Mouse (Mus musculus) thymus, adult 2 months (tissue): Measurements from ENCODE around the gene Nol12. TPM values are rescaled to one million over a fixed set of nuclear protein-coding genes. Genes with fewer than 3 reads are reported as not detected.

ENCODE experiments used
- DNase-seq: peaks from one replicate; pipeline ENCODE4 v3.0.0; 2021
- H3K27ac ChIP-seq: fragments of 200-500 bp; 2 replicates; pipeline ENCODE4 v1.5.1; 2012; ENCODE audit warnings: low read length, control low read depth; ENCODE audit not compliant: control insufficient read depth, insufficient read depth
- H3K27me3 ChIP-seq: fragments of 200-500 bp; 2 replicates; pipeline ENCODE4 v1.6.1; 2012; ENCODE audit warnings: mild to moderate bottlenecking, low read length, moderate library complexity, mixed read lengths; ENCODE audit not compliant: control insufficient read depth, insufficient read depth
- H3K36me3 ChIP-seq: fragments of 200-500 bp; 2 replicates; pipeline ENCODE4 v1.6.1; 2012; ENCODE audit warnings: mild to moderate bottlenecking, low read length, moderate library complexity; ENCODE audit not compliant: control insufficient read depth, insufficient read depth
- H3K4me1 ChIP-seq: fragments of 200-500 bp; replicated peaks from 2 replicates; pipeline ENCODE4 v1.6.1; 2012; ENCODE audit warnings: low read length; ENCODE audit not compliant: control insufficient read depth, insufficient read depth
- H3K4me3 ChIP-seq: fragments of 200-500 bp; 2 replicates; pipeline ENCODE4 v1.5.1; 2012; ENCODE audit warnings: mild to moderate bottlenecking, low read length, control low read depth, moderate library complexity; ENCODE audit not compliant: control insufficient read depth, insufficient read depth
- CTCF ChIP-seq: fragments of 200-500 bp; IDR thresholded peaks from 2 replicates; pipeline ENCODE4 v1.5.1; 2012; ENCODE audit warnings: mild to moderate bottlenecking, control low read depth, low read length, moderate library complexity, borderline replicate concordance; ENCODE audit not compliant: control insufficient read depth, poor library complexity, insufficient read depth; ENCODE audit errors: extremely low read depth
- POLR2A ChIP-seq: fragments of 200-500 bp; IDR thresholded peaks from 2 replicates; pipeline ENCODE4 v1.6.1; 2012; ENCODE audit warnings: mild to moderate bottlenecking, low read length, control low read depth, moderate library complexity; ENCODE audit not compliant: control insufficient read depth, poor library complexity, insufficient read depth; ENCODE audit errors: extremely low read depth
- WGBS: fragments of 180-500 bp; shearing (Covaris S2); methylation state at CpG from one replicate; pipeline ENCODE4 v1.1.7; 2018; 5-methylcytosine and 5-hydroxymethylcytosine counted together
- polyA plus RNA-seq: library from polyadenylated mRNA; depleted of rRNA; stranded (reverse); fragments of >200 nt; gene quantifications from 2 replicates; pipeline ENCODE4 v1.2.3, GENCODE M21; 2012; rRNA removed

Gene Nol12
- polyA plus RNA-seq, 1 experiment = 27.9 TPM

GRCm38 (mm10) chr15:78989152-78990092 is 54.7 kb downstream of the Nol12 start:
- WGBS = 97% methylated on average over 14 of the region's 14 CpGs

GRCm38 (mm10) chr15:78990093-78990463 is 55.3 kb downstream of the Nol12 start:
- Histone ChIP-seq H3K4me1 (no peaks in the 10 kb centered on the region), H3K27ac (no peak overlapping the region), H3K4me3 (no peak overlapping the region), H3K27me3 (no peaks in the 10 kb centered on the region), H3K36me3 (peaks cover 44% of the 10 kb centered on the region)
- 97% methylated on average over 9 of the region's 9 CpGs for WGBS
- TF ChIP-seq POLR2A (no peak), CTCF (no peak)
- no peak for DNase-seq

More at GRCm38 (mm10) chr15:78989152-78990092, 54.7 kb downstream of the Nol12 start:
- H3K4me1 ChIP-seq = peaks cover 2% of the 10 kb centered on the region
- H3K36me3 ChIP-seq = peaks cover 39% of the 10 kb centered on the region
- H3K27ac ChIP-seq = no peak overlapping the region
- TF ChIP-seq CTCF (no peak), POLR2A (no peak)
- H3K27me3 ChIP-seq = no peaks in the 10 kb centered on the region
- DNase-seq = no peak
- H3K4me3 ChIP-seq = no peak overlapping the region

- TF ChIP-seq POLR2A = no peak
- TF ChIP-seq CTCF = no peak
- H3K4me3 ChIP-seq = no peak overlapping the region
- no peak overlapping the region for H3K27ac ChIP-seq
- peaks cover 3% of the 10 kb centered on the region; the same call in 1 of the 2 replicates for H3K4me1 ChIP-seq
- no peak for DNase-seq
- no peaks in the 10 kb centered on the region for H3K27me3 ChIP-seq
- peaks cover 44% of the 10 kb centered on the region for H3K36me3 ChIP-seq
- WGBS = 97% methylated on average over 25 of the region's 25 CpGs
These were observed 56.3 kb downstream of the Nol12 start for GRCm38 (mm10) chr15:78990970-78991525.

- Histone ChIP-seq H3K4me1 (peaks cover 11% of the 10 kb centered on the region; the same call in 1 of the 2 replicates), H3K4me3 (no peak overlapping the region), H3K36me3 (peaks cover 44% of the 10 kb centered on the region), H3K27ac (no peak overlapping the region), H3K27me3 (no peaks in the 10 kb centered on the region)
- no peak for DNase-seq
- TF ChIP-seq CTCF (no peak), POLR2A (no peak)
- 99% methylated on average over 7 of the region's 7 CpGs for WGBS
These were observed 57.5 kb downstream of the Nol12 start for GRCm38 (mm10) chr15:78992235-78992634.

- Histone ChIP-seq H3K27me3 (no peaks in the 10 kb centered on the region), H3K4me3 (no peak overlapping the region), H3K27ac (no peak overlapping the region), H3K36me3 (peaks cover 44% of the 10 kb centered on the region), H3K4me1 (peaks cover 11% of the 10 kb centered on the region; the same call in 1 of the 2 replicates)
- WGBS = 98% methylated on average over 24 of the region's 24 CpGs
- no peak for DNase-seq
- TF ChIP-seq POLR2A = no peak
These were observed 58.2 kb downstream of the Nol12 start for GRCm38 (mm10) chr15:78992925-78993324.

Other genes starting within 250 kb of the Nol12 start
- 4.7 and 8.4 TPM in 2 replicates for gene Elfn2, start 216.2 kb upstream of the Nol12 start, polyA plus RNA-seq
- gene Mfng, start 161.5 kb upstream of the Nol12 start, polyA plus RNA-seq = 97.5 and 110 TPM in 2 replicates
- 12.6 and 13.0 TPM in 2 replicates for gene Card10, start 131.9 kb upstream of the Nol12 start, polyA plus RNA-seq
- gene Cdc42ep1, start 92.3 kb upstream of the Nol12 start, polyA plus RNA-seq = 8.1 and 12.5 TPM in 2 replicates
- gene Lgals2, start 79.4 kb upstream of the Nol12 start, polyA plus RNA-seq = 2.9 and 4.8 TPM in 2 replicates
- gene Gga1, start 57.7 kb upstream of the Nol12 start, polyA plus RNA-seq = 137 and 155 TPM in 2 replicates
- gene Gm49510, start 35.3 kb upstream of the Nol12 start, polyA plus RNA-seq = 0.08 and 0.14 TPM in 2 replicates
- gene Sh3bp1, start 35.2 kb upstream of the Nol12 start, polyA plus RNA-seq = 371 and 412 TPM in 2 replicates
- gene Pdxp, start 21.0 kb upstream of the Nol12 start, polyA plus RNA-seq = 72.0 and 94.8 TPM in 2 replicates
- 359 and 428 TPM in 2 replicates for gene Lgals1, start 8.2 kb upstream of the Nol12 start, polyA plus RNA-seq
- gene Triobp, start 12.8 kb downstream of the Nol12 start, polyA plus RNA-seq = 52.2 and 70.7 TPM in 2 replicates
- gene H1f0, start 93.5 kb downstream of the Nol12 start, polyA plus RNA-seq = 35.7 and 52.0 TPM in 2 replicates
- 0.71 and 1.6 TPM in 2 replicates for gene Galr3, start 107.0 kb downstream of the Nol12 start, polyA plus RNA-seq
- gene Ankrd54, start 128.0 kb downstream of the Nol12 start, polyA plus RNA-seq = 171 and 181 TPM in 2 replicates
- gene Eif3l, start 140.2 kb downstream of the Nol12 start, polyA plus RNA-seq = 205 and 212 TPM in 2 replicates
- 46.1 and 47.3 TPM in 2 replicates for gene Micall1, start 174.0 kb downstream of the Nol12 start, polyA plus RNA-seq
- gene Polr2f, start 206.1 kb downstream of the Nol12 start, polyA plus RNA-seq = 37.3 and 38.0 TPM in 2 replicates
- gene 1700088E04Rik, start 206.3 kb downstream of the Nol12 start, polyA plus RNA-seq = 1.3 and 1.8 TPM in 2 replicates
- gene Sox10, start 230.3 kb downstream of the Nol12 start, polyA plus RNA-seq = 0.87 and 0.88 TPM in 2 replicates